Mouse (Mus musculus) ovary, adult 18-20 months (tissue): ENCODE results near the gene Barhl1.
A peak's percentile ranks its signal among the peaks of the same experiment; 100 is the strongest.

Source experiments
- DNase-seq: peaks from one replicate; pipeline ENCODE4 v3.0.0; 2022; ENCODE audit warnings: low spot score, mixed read lengths

Gene Barhl1

GRCm38 (mm10) chr2:28916513-28916865 lies at the start of gene Barhl1:
Gene Barhl1, minus strand, starts transcription at chr2:28916668.
- no peak for DNase-seq

- no peak for DNase-seq
Observed at GRCm38 (mm10) chr2:28963565-28963964, 47.1 kb upstream of the Barhl1 start.

GRCm38 (mm10) chr2:28961636-28962035 lies 45.2 kb upstream of the Barhl1 start:
- no peak for DNase-seq

GRCm38 (mm10) chr2:28961024-28961585 lies 44.6 kb upstream of the Barhl1 start:
- DNase-seq = no peak

GRCm38 (mm10) chr2:28956874-28957273 lies 40.4 kb upstream of the Barhl1 start:
- no peak for DNase-seq

GRCm38 (mm10) chr2:28954595-28954994 lies 38.1 kb upstream of the Barhl1 start:
- DNase-seq = no peak

- no peak for DNase-seq
Observed at GRCm38 (mm10) chr2:28952981-28953380, 36.5 kb upstream of the Barhl1 start.

- DNase-seq = no peak
Observed at GRCm38 (mm10) chr2:28946312-28946711, 29.8 kb upstream of the Barhl1 start.

- DNase-seq = no peak
Observed at GRCm38 (mm10) chr2:28945388-28945787, 28.9 kb upstream of the Barhl1 start.

GRCm38 (mm10) chr2:28943666-28944516 lies 27.4 kb upstream of the Barhl1 start:
- no peak for DNase-seq

GRCm38 (mm10) chr2:28938997-28939396 lies 22.5 kb upstream of the Barhl1 start:
- no peak for DNase-seq

- DNase-seq = no peak
Observed at GRCm38 (mm10) chr2:28930571-28930970, 14.1 kb upstream of the Barhl1 start.

GRCm38 (mm10) chr2:28923912-28924311 lies 7.4 kb upstream of the Barhl1 start:
- DNase-seq = no peak

GRCm38 (mm10) chr2:28919001-28919400 lies 2.5 kb upstream of the Barhl1 start:
- DNase-seq = no peak

- no peak for DNase-seq
Observed at GRCm38 (mm10) chr2:28917518-28918361, 1.3 kb upstream of the Barhl1 start.

GRCm38 (mm10) chr2:28917156-28917517 lies 669 bp upstream of the Barhl1 start:
- DNase-seq = no peak

GRCm38 (mm10) chr2:28915768-28916512 lies 528 bp downstream of the Barhl1 start:
- DNase-seq = peak; percentile 59

GRCm38 (mm10) chr2:28915104-28915738 lies 1.2 kb downstream of the Barhl1 start:
- no peak for DNase-seq

- no peak for DNase-seq
Observed at GRCm38 (mm10) chr2:28914121-28914520, 2.3 kb downstream of the Barhl1 start.

GRCm38 (mm10) chr2:28912961-28913360 lies 3.5 kb downstream of the Barhl1 start:
- no peak for DNase-seq

GRCm38 (mm10) chr2:28912039-28912700 lies 4.3 kb downstream of the Barhl1 start:
- no peak for DNase-seq
